Mouse (Mus musculus): Measurements from ENCODE around the gene Abcg8. TPM values are rescaled to one million over a fixed set of nuclear protein-coding genes. Genes with fewer than 3 reads are reported as not detected.

Abcg8 gene
- 0.36 and 0.39 TPM in 2 replicates for polyA plus RNA-seq (2012; rRNA removed)

DNA sequence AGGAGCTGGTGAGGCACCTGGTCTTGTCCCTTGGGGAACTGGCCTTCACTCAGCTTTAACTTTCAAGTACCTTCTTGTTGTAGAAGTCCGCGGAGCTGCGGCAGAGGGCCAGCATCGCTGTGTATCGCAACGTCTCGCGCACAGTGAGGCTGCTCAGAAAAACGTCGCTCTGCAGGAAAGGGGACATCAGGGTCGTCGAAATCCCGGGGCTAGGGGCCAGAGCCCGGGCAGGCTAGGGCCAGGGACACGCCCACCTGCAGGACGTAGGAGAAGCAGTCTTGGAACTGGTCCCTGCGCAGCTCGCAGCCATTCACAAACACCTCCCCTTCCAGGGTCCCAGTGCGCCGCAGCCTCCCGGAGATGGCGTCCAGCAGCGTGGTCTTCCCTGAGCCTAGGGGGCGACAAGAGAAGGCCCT is at the start of gene Abcg8:
Gene Abcg8, plus strand, starts transcription at position 352 of the 416 bp plus-strand sequence.

DNA sequence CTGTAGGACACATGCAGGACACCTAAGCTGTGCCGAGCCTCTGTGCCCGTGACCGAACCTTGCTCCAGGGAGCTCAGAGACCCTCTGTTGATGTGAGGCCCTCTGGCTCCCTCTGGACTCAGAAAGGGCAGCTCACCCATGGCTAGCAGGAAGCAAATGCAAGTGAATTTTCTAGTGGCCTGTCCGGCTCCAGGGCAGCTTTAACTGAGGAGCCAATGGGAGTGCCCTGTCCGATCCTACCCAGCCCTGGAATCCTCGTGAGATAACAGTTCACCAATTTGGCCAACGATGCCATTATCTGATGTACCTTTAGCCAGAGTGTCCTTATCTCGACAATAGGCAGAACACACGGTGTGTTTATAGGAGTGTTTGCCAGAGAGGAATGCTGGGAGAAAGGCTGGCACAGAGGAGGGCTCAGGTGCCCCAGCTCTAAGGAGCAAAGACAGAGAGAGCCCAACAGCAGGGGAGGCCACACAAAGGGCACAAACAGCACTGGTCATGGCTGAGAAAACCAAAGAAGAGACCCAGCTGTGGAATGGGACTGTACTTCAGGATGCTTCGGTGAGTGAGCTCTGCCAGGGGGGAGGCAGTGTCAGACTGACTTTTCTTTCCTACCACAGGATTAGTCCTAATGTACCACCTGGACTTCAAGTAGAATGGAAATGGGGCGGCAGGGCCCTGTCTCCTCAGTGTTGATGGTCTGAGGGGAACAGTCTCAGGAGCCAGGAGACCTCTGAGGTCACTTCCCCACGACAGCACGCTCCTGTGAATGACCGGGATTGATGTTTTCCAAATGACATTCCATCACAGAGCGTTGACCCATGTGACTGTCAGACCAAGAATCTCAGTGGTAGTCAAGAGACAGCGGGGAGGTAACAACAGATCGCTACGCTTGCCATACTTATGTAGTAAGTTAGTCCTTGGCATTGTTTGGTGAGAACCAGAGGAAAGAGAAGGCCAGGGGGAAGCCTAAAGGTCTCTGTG is 6.9 kb downstream of the Abcg8 start, which contains the start of gene Abcg5:
Gene Abcg5, minus strand, starts transcription at position 278 of the 984 bp plus-strand sequence.

Other genes with a start within 250 kb of the Abcg8 start
- gene Thada, start 210.1 kb upstream of the Abcg8 start, polyA plus RNA-seq (2012; rRNA removed), result 6.8 and 7.8 TPM in 2 replicates
- 4.1 and 8.4 TPM in 2 replicates for gene Plekhh2, start 164.4 kb upstream of the Abcg8 start, polyA plus RNA-seq (2012; rRNA removed)
- gene Dync2li1, start 49.8 kb upstream of the Abcg8 start, polyA plus RNA-seq (2012; rRNA removed), result 24.6 and 30.9 TPM in 2 replicates
- 1.8 and 1.9 TPM in 2 replicates for gene Abcg5, start 6.7 kb downstream of the Abcg8 start, polyA plus RNA-seq (2012; rRNA removed)
- 28.5 and 31.8 TPM in 2 replicates for gene Lrpprc, start 114.5 kb downstream of the Abcg8 start, polyA plus RNA-seq (2012; rRNA removed)

Data from central nervous system, embryonic 11.5 days (tissue).